Mouse (Mus musculus): ENCODE data around the gene Capn13. TPM values are rescaled to one million over a fixed set of nuclear protein-coding genes. Genes with fewer than 3 reads are reported as not detected.
"Not testable (repeated sequence)": the region's sequence is repeated elsewhere in the genome, so short reads cannot be mapped to it uniquely, and the experiment has no call there.

The Capn13 gene
- polyA plus RNA-seq, 1 experiment: not detected

GRCm38 (mm10) chr17:73273809-73274208, 126.9 kb downstream of the Capn13 start:
- H3ac ChIP-seq (ENCODE audit: control insufficient read depth, insufficient read length, low read depth): no peak overlapping the region
- TF ChIP-seq MYOG (IDR thresholded peaks at IDR 0.05; ENCODE audit: control insufficient read depth, extremely low read depth, insufficient read length): no peak
- no peak for TF ChIP-seq MYOD1 (IDR thresholded peaks at IDR 0.05; ENCODE audit: control insufficient read depth, insufficient read length, low read depth)
- TF ChIP-seq FOSL1 (IDR thresholded peaks at IDR 0.05; ENCODE audit: insufficient read depth, low read length, poor library complexity, severe bottlenecking): no peak
- TF ChIP-seq MAX (IDR thresholded peaks at IDR 0.05): no peak
- no peak for TF ChIP-seq USF1 (IDR thresholded peaks at IDR 0.05; ENCODE audit: low read depth)
- no peak for TF ChIP-seq CEBPB (IDR thresholded peaks at IDR 0.05; ENCODE audit: low read depth)
- TF ChIP-seq CTCF (IDR thresholded peaks at IDR 0.05; ENCODE audit: control insufficient read depth, insufficient read depth, insufficient read length): no peak

GRCm38 (mm10) chr17:73271797-73272600, 128.7 kb downstream of the Capn13 start:
- H3K4me3 ChIP-seq (ENCODE audit: insufficient read depth, poor library complexity, severe bottlenecking): no peak overlapping the region
- TF ChIP-seq CTCF (IDR thresholded peaks at IDR 0.05; ENCODE audit: control insufficient read depth, insufficient read depth, insufficient read length) (no peak), MYOD1 (IDR thresholded peaks at IDR 0.05; ENCODE audit: control insufficient read depth, insufficient read length, low read depth) (no peak), FOSL1 (IDR thresholded peaks at IDR 0.05; ENCODE audit: insufficient read depth, low read length, poor library complexity, severe bottlenecking) (no peak), MAX (IDR thresholded peaks at IDR 0.05) (no peak), MYOG (IDR thresholded peaks at IDR 0.05; ENCODE audit: control insufficient read depth, extremely low read depth, insufficient read length) (no peak), CEBPB (IDR thresholded peaks at IDR 0.05; ENCODE audit: low read depth) (peak; percentile 49), USF1 (IDR thresholded peaks at IDR 0.05; ENCODE audit: low read depth) (no peak)
- no peaks in the 10 kb centered on the region for H3K27me3 ChIP-seq (ENCODE audit: control insufficient read depth, insufficient read depth, insufficient read length)
- H3K36me3 ChIP-seq (ENCODE audit: control insufficient read depth, insufficient read depth): no peaks in the 10 kb centered on the region
- H3ac ChIP-seq (ENCODE audit: control insufficient read depth, insufficient read length, low read depth): no peak overlapping the region
- no peaks in the 10 kb centered on the region for H3K79me2 ChIP-seq (ENCODE audit: control insufficient read depth, insufficient read depth)
- H3K79me3 ChIP-seq (ENCODE audit: low read depth): no peaks in the 10 kb centered on the region

More at GRCm38 (mm10) chr17:73273809-73274208, 126.9 kb downstream of the Capn13 start:
- Histone ChIP-seq H3K4me3 (ENCODE audit: insufficient read depth, poor library complexity, severe bottlenecking) (no peak overlapping the region), H3K36me3 (ENCODE audit: control insufficient read depth, insufficient read depth) (no peaks in the 10 kb centered on the region), H3K79me2 (ENCODE audit: control insufficient read depth, insufficient read depth) (no peaks in the 10 kb centered on the region), H3K27me3 (ENCODE audit: control insufficient read depth, insufficient read depth, insufficient read length) (no peaks in the 10 kb centered on the region), H3K79me3 (ENCODE audit: low read depth) (no peaks in the 10 kb centered on the region)

- H3K27me3 ChIP-seq (ENCODE audit: control insufficient read depth, insufficient read depth, insufficient read length): no peaks in the 10 kb centered on the region
- H3K79me3 ChIP-seq (ENCODE audit: low read depth): no peaks in the 10 kb centered on the region
- TF ChIP-seq CTCF (IDR thresholded peaks at IDR 0.05; ENCODE audit: control insufficient read depth, insufficient read depth, insufficient read length) (no peak), FOSL1 (IDR thresholded peaks at IDR 0.05; ENCODE audit: insufficient read depth, low read length, poor library complexity, severe bottlenecking) (no peak)
Measured at GRCm38 (mm10) chr17:73270871-73271796, 129.5 kb downstream of the Capn13 start.

GRCm38 (mm10) chr17:73263077-73263501, 137.6 kb downstream of the Capn13 start:
- Histone ChIP-seq H3K79me3 (ENCODE audit: low read depth) (no peaks in the 10 kb centered on the region), H3K36me3 (ENCODE audit: control insufficient read depth, insufficient read depth) (no peaks in the 10 kb centered on the region), H3K79me2 (ENCODE audit: control insufficient read depth, insufficient read depth) (no peaks in the 10 kb centered on the region), H3K27me3 (ENCODE audit: control insufficient read depth, insufficient read depth, insufficient read length) (no peaks in the 10 kb centered on the region), H3K4me3 (ENCODE audit: insufficient read depth, poor library complexity, severe bottlenecking) (no peak overlapping the region), H3ac (ENCODE audit: control insufficient read depth, insufficient read length, low read depth) (no peak overlapping the region)
- TF ChIP-seq USF1 (IDR thresholded peaks at IDR 0.05; ENCODE audit: low read depth) (peak; percentile 89), FOSL1 (IDR thresholded peaks at IDR 0.05; ENCODE audit: insufficient read depth, low read length, poor library complexity, severe bottlenecking) (peak; percentile 86), CTCF (IDR thresholded peaks at IDR 0.05; ENCODE audit: control insufficient read depth, insufficient read depth, insufficient read length) (no peak), MYOD1 (IDR thresholded peaks at IDR 0.05; ENCODE audit: control insufficient read depth, insufficient read length, low read depth) (peak; percentile 88), MAX (IDR thresholded peaks at IDR 0.05) (peak; percentile 61)

More at GRCm38 (mm10) chr17:73270871-73271796, 129.5 kb downstream of the Capn13 start:
- Histone ChIP-seq H3K4me3 (ENCODE audit: insufficient read depth, poor library complexity, severe bottlenecking) (no peak overlapping the region), H3K79me2 (ENCODE audit: control insufficient read depth, insufficient read depth) (no peaks in the 10 kb centered on the region), H3ac (ENCODE audit: control insufficient read depth, insufficient read length, low read depth) (no peak overlapping the region), H3K36me3 (ENCODE audit: control insufficient read depth, insufficient read depth) (no peaks in the 10 kb centered on the region)

- H3ac ChIP-seq (ENCODE audit: control insufficient read depth, insufficient read length, low read depth): no peak overlapping the region
- no peaks in the 10 kb centered on the region for H3K27me3 ChIP-seq (ENCODE audit: control insufficient read depth, insufficient read depth, insufficient read length)
- H3K4me3 ChIP-seq (ENCODE audit: insufficient read depth, poor library complexity, severe bottlenecking): no peak overlapping the region
- no peaks in the 10 kb centered on the region for H3K36me3 ChIP-seq (ENCODE audit: control insufficient read depth, insufficient read depth)
- no peaks in the 10 kb centered on the region for H3K79me3 ChIP-seq (ENCODE audit: low read depth)
- TF ChIP-seq CTCF (IDR thresholded peaks at IDR 0.05; ENCODE audit: control insufficient read depth, insufficient read depth, insufficient read length) (no peak), MAX (IDR thresholded peaks at IDR 0.05) (no peak)
- H3K79me2 ChIP-seq (ENCODE audit: control insufficient read depth, insufficient read depth): no peaks in the 10 kb centered on the region
Measured at GRCm38 (mm10) chr17:73262558-73262957, 138.1 kb downstream of the Capn13 start.

GRCm38 (mm10) chr17:73259258-73259657, 141.4 kb downstream of the Capn13 start:
- H3ac ChIP-seq (ENCODE audit: control insufficient read depth, insufficient read length, low read depth); H3K4me3 ChIP-seq (ENCODE audit: insufficient read depth, poor library complexity, severe bottlenecking); H3K36me3 ChIP-seq (ENCODE audit: control insufficient read depth, insufficient read depth); H3K79me3 ChIP-seq (ENCODE audit: low read depth); H3K79me2 ChIP-seq (ENCODE audit: control insufficient read depth, insufficient read depth); H3K27me3 ChIP-seq (ENCODE audit: control insufficient read depth, insufficient read depth, insufficient read length): not testable (repeated sequence)
